Mouse (Mus musculus) myocyte (in vitro differentiated cells): Measurements from ENCODE around the gene Tmem94. TPM values are rescaled to one million over a fixed set of nuclear protein-coding genes. Genes with fewer than 3 reads are reported as not detected.

Experiments used
- H3K27me3 ChIP-seq: one replicate; pipeline ENCODE4 v1.6.1; 2011; ENCODE audit not compliant: control insufficient read depth, insufficient read depth, insufficient read length
- H3K36me3 ChIP-seq: one replicate; pipeline ENCODE4 v1.6.1; 2011; ENCODE audit not compliant: control insufficient read depth, insufficient read depth
- H3K4me2 ChIP-seq: one replicate; pipeline ENCODE4 v1.6.1; 2011; ENCODE audit warnings: low read depth, control low read depth
- H3K4me3 ChIP-seq: one replicate; pipeline ENCODE4 v1.5.1; 2011; ENCODE audit warnings: mild to moderate bottlenecking, control low read depth, moderate library complexity
- H3K79me2 ChIP-seq: one replicate; pipeline ENCODE4 v1.6.1; 2011; ENCODE audit not compliant: control insufficient read depth, insufficient read depth
- H3ac ChIP-seq: one replicate; pipeline ENCODE4 v1.6.1; 2011; ENCODE audit not compliant: control insufficient read depth, insufficient read length
- CEBPB ChIP-seq: IDR thresholded peaks from 2 replicates; pipeline ENCODE4 v1.6.1; 2011; ENCODE audit warnings: mild to moderate bottlenecking, moderate library complexity; ENCODE audit not compliant: poor library complexity, insufficient read depth, severe bottlenecking
- E2F4 ChIP-seq: IDR thresholded peaks from one replicate; pipeline ENCODE4 v1.6.1; 2011; ENCODE audit warnings: mild to moderate bottlenecking, control low read depth, moderate library complexity; ENCODE audit not compliant: insufficient read depth
- MAX ChIP-seq: IDR thresholded peaks from one replicate; pipeline ENCODE4 v1.6.1; 2011; ENCODE audit warnings: low read depth, mild to moderate bottlenecking, control low read depth
- MYOD1 ChIP-seq, 3 experiments: IDR thresholded peaks; one replicate each; pipeline ENCODE4 v1.6.1; 2011; ENCODE audit warnings: control low read depth in 2 of 3, low read depth in 2 of 3, mild to moderate bottlenecking in 2 of 3, moderate library complexity in 1 of 3; ENCODE audit not compliant: insufficient read length in 2 of 3, control insufficient read depth in 1 of 3
- MYOG ChIP-seq, 3 experiments: IDR thresholded peaks; one replicate each; pipeline ENCODE4 v1.6.1; 2011; ENCODE audit warnings: control low read depth in 2 of 3, low read depth in 2 of 3, mild to moderate bottlenecking in 2 of 3; ENCODE audit not compliant: insufficient read length in 2 of 3, control insufficient read depth in 1 of 3, insufficient read depth in 1 of 3
- POLR2A ChIP-seq: IDR thresholded peaks from one replicate; pipeline ENCODE4 v1.6.1; 2011; ENCODE audit warnings: low read depth, mild to moderate bottlenecking, control low read depth, moderate library complexity; ENCODE audit not compliant: insufficient read length
- POLR2AphosphoS2 ChIP-seq: IDR thresholded peaks from one replicate; pipeline ENCODE4 v1.6.1; 2011; ENCODE audit warnings: low read depth, control low read depth; ENCODE audit not compliant: insufficient read length
- REST ChIP-seq: IDR thresholded peaks from one replicate; pipeline ENCODE4 v1.6.1; 2011; ENCODE audit warnings: mild to moderate bottlenecking, control low read depth, moderate library complexity; ENCODE audit not compliant: insufficient read depth, insufficient read length
- SRF ChIP-seq: IDR thresholded peaks from one replicate; pipeline ENCODE4 v1.6.1; 2011; ENCODE audit warnings: low read depth; ENCODE audit not compliant: control insufficient read depth, insufficient read length
- TCF12 ChIP-seq: IDR thresholded peaks from one replicate; pipeline ENCODE4 v1.6.1; 2011; ENCODE audit warnings: mild to moderate bottlenecking, control low read depth; ENCODE audit not compliant: poor library complexity, insufficient read depth, severe bottlenecking
- TCF3 ChIP-seq: IDR thresholded peaks from one replicate; pipeline ENCODE4 v1.6.1; 2011; ENCODE audit warnings: low read depth, control low read depth; ENCODE audit not compliant: insufficient read length
- USF1 ChIP-seq: IDR thresholded peaks from one replicate; pipeline ENCODE4 v1.6.1; 2011; ENCODE audit warnings: low read depth, mild to moderate bottlenecking, control low read depth, moderate library complexity
- polyA plus RNA-seq: library from polyadenylated mRNA; unstranded; fragments of >200 nt; fragmentation: generic; extraction: Trizol; gene quantifications from one replicate; pipeline ENCODE4 v1.2.1, GENCODE M21; 2012; ENCODE audit warnings: missing spikeins

Gene Tmem94
- polyA plus RNA-seq, 1 experiment: 19.6 TPM

DNA sequence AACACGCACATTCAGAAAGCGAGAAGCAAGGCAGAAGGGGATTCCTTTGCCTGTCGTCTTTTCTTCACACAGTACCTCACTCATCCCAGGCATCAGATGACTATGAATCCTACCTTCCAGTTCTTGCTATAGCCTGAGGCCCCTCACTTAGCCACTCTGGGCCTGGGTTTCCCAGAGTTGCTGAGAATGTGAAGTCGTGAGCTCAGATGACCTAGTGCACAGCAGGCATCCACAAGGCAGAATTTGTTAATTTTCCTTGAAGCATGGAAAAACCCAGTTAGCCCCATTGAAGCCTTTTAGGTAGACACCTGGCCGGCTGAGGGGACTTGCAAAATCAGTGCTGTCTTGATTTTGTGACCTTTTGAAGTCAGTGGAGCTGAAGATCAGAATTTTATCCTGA is 61.3 kb downstream of the Tmem94 start:
- H3K79me2 ChIP-seq: no peaks in the 10 kb centered on the region
- no peaks in the 10 kb centered on the region for H3K36me3 ChIP-seq
- TF ChIP-seq USF1 (no peak), CEBPB (no peak), TCF12 (no peak), TCF3 (no peak), REST (no peak), MYOD1 (IDR thresholded peaks at IDR 0.05; ENCODE audit: control insufficient read depth in 1 of 3, insufficient read length in 2 of 3, low read depth in 2 of 3) (no peak), POLR2A (no peak), MYOG (IDR thresholded peaks at IDR 0.05; ENCODE audit: control insufficient read depth in 1 of 3, insufficient read depth in 1 of 3, insufficient read length in 2 of 3, low read depth in 2 of 3) (no peak), MAX (no peak), POLR2AphosphoS2 (no peak), E2F4 (no peak), SRF (no peak)
- no peak overlapping the region for H3ac ChIP-seq
- H3K4me3 ChIP-seq: no peak overlapping the region
- peaks cover 48% of the 10 kb centered on the region for H3K27me3 ChIP-seq
- no peak overlapping the region for H3K4me2 ChIP-seq

DNA sequence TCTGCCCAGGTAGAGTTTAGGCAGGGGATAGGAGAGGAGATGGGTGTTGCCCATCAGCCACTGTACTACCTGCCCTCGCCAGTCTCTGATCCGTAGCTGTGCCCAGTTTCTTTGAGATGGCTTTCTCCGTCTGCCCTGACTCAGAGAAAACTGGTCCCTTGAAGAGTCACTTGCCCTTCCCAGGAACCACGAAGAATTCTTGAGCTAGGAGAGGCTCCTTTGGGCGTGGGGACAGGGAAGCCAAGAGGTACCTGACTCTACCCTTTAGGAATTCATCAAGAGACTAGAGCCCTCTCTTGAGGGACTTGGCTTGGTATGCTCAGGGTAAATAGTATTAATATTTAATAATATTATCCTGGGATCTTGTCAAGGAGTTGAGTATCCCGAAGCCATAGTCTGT is 62.4 kb downstream of the Tmem94 start:
- Histone ChIP-seq H3K79me2 (no peaks in the 10 kb centered on the region), H3K27me3 (peaks cover 59% of the 10 kb centered on the region), H3K4me2 (no peak overlapping the region), H3K36me3 (no peaks in the 10 kb centered on the region), H3K4me3 (no peak overlapping the region), H3ac (no peak overlapping the region)
- no peak for TF ChIP-seq TCF12
- TF ChIP-seq REST: no peak
- no peak for TF ChIP-seq USF1
- no peak for TF ChIP-seq POLR2A
- no peak for TF ChIP-seq SRF
- TF ChIP-seq MAX: no peak
- TF ChIP-seq CEBPB: no peak
- TF ChIP-seq E2F4: no peak
- no peak for TF ChIP-seq MYOG (IDR thresholded peaks at IDR 0.05; ENCODE audit: control insufficient read depth in 1 of 3, insufficient read depth in 1 of 3, insufficient read length in 2 of 3, low read depth in 2 of 3)
- no peak for TF ChIP-seq MYOD1 (IDR thresholded peaks at IDR 0.05; ENCODE audit: control insufficient read depth in 1 of 3, insufficient read length in 2 of 3, low read depth in 2 of 3)
- no peak for TF ChIP-seq TCF3
- no peak for TF ChIP-seq POLR2AphosphoS2

DNA sequence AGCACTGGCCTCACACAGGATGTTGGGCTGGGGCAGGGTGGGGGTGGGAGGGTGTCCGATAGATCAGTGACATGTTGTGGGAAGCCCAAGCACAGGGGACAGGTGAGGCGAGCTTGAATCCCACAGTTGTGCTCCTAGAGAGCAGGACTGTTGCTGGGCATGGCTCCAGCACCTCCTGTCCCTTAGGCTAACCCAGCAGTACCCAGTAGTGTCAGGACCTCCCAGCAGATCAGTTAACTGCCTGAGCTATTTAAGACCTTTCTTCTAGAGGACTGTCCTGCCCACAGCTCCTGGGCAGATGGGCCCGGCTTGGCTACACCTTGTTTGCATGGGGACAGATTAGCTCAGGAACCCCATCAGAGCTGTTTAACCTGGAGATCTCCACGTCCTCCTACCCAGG is 63.8 kb downstream of the Tmem94 start:
- Histone ChIP-seq H3K27me3 (peaks cover 59% of the 10 kb centered on the region), H3K4me2 (no peak overlapping the region), H3K79me2 (no peaks in the 10 kb centered on the region), H3K36me3 (no peaks in the 10 kb centered on the region), H3K4me3 (no peak overlapping the region), H3ac (no peak overlapping the region)
- TF ChIP-seq TCF3 (no peak), MYOG (IDR thresholded peaks at IDR 0.05; ENCODE audit: control insufficient read depth in 1 of 3, insufficient read depth in 1 of 3, insufficient read length in 2 of 3, low read depth in 2 of 3) (peak in 2 of 3 experiments; percentile 25 to 45), MYOD1 (IDR thresholded peaks at IDR 0.05; ENCODE audit: control insufficient read depth in 1 of 3, insufficient read length in 2 of 3, low read depth in 2 of 3) (peak in 1 of 3 experiments; percentile 62)

DNA sequence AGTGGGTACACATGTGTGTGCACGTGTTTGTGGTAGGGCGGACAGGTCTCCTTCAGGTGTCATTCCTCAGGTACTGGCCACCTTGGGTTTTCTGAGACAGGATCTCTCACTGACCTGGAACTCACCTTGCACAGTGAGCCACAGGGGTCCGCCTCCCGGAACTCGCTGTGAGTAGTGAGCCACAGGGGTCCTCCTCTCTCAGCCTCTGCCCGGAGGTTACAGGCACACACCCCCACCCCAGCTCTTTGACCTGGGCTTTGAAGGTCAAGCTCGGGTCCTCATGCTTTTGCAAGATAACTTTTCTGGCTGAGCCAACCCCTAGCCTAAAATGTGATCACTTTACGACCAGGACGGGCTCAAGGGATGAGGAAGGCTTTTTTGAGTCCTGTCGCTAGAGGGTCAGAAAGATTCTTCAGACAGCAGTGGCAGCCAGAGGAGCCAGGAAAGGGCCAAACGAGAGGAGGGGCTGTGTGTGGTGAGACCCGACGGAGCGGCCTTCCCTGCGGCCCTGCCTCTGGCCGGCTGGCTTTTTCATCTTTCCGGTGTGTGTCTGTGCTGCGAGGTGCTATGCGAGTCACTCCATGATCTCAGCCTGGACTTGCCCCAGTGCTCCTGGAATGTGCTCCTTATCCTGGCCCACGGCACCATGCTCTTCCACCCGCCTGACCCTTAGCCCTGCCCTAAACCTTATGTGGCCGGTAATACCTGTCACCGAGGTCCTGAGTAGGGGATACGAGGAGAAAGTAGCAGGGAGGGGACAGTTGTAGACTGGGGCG is 65.5 kb downstream of the Tmem94 start:
- Histone ChIP-seq H3K36me3 (no peaks in the 10 kb centered on the region), H3ac (no peak overlapping the region), H3K79me2 (no peaks in the 10 kb centered on the region), H3K4me3 (no peak overlapping the region), H3K4me2 (no peak overlapping the region), H3K27me3 (peaks cover 68% of the 10 kb centered on the region)
- TF ChIP-seq TCF12 (no peak), MYOG (IDR thresholded peaks at IDR 0.05; ENCODE audit: control insufficient read depth in 1 of 3, insufficient read depth in 1 of 3, insufficient read length in 2 of 3, low read depth in 2 of 3) (no peak), SRF (no peak), POLR2A (no peak), MYOD1 (IDR thresholded peaks at IDR 0.05; ENCODE audit: control insufficient read depth in 1 of 3, insufficient read length in 2 of 3, low read depth in 2 of 3) (no peak), TCF3 (no peak), REST (no peak), POLR2AphosphoS2 (no peak), CEBPB (no peak)

DNA sequence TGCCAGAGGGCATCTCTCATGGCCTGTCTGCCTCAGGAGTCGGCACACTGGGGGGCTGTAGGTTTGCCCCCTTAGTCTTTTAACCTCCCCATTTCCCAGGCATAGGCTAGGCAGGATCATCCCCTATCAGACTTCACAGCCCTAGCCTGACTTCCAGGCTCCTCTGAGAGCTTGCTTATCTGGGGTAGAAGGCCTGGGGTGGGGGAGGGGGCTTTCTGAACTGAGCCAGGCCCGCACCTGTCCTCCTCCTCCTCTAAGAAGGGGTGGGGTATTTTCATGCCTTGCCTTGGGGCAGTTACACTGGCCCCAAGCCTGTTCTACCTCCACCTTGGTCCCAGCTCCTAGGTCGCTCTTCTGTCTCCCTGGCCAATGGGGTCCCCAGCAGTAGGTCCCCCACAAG is 66.3 kb downstream of the Tmem94 start:
- Histone ChIP-seq H3K27me3 (peaks cover 76% of the 10 kb centered on the region), H3K79me2 (no peaks in the 10 kb centered on the region), H3K4me2 (no peak overlapping the region), H3K4me3 (no peak overlapping the region), H3ac (no peak overlapping the region), H3K36me3 (no peaks in the 10 kb centered on the region)
- TF ChIP-seq MYOG (IDR thresholded peaks at IDR 0.05; ENCODE audit: control insufficient read depth in 1 of 3, insufficient read depth in 1 of 3, insufficient read length in 2 of 3, low read depth in 2 of 3) (no peak), CEBPB (no peak), SRF (no peak), POLR2A (no peak), REST (no peak), TCF12 (no peak), MYOD1 (IDR thresholded peaks at IDR 0.05; ENCODE audit: control insufficient read depth in 1 of 3, insufficient read length in 2 of 3, low read depth in 2 of 3) (no peak), MAX (no peak), E2F4 (no peak), TCF3 (no peak), USF1 (no peak), POLR2AphosphoS2 (no peak)
